Mouse (Mus musculus) embryo, embryonic 11.5 days (tissue): Measurements from ENCODE around the gene Chd9.
"Not testable (repeated sequence)": the region's sequence is repeated elsewhere in the genome, so short reads cannot be mapped to it uniquely, and the experiment has no call there.

ENCODE experiments used
- DNase-seq: peaks from one replicate; pipeline ENCODE4 v3.0.0-alpha.2; 2012; ENCODE audit warnings: low read depth, low spot score

Gene Chd9

GRCm38 (mm10) chr8:90871375-90872080, 43.4 kb downstream of the Chd9 start:
- DNase-seq: no peak

DNA sequence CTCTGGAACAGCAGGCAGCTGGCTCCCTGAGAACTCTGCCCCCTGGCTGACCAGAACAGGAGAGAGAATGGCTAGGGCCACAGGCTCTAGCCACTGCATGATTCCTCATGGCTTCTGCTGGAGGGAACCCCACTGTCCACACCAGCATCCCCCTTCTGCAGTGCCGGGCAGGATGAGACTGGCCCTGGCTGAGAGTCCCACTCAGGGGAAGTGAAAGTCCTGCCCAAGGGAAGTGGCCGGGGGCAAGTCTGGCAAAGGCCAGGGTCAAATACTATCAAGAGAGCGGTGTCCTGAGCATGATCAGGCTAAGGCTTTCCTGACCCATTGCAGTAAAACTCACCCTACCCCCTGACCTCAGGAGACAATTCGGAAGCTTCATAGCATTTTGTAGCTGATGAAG, 44.9 kb downstream of the Chd9 start:
- no peak for DNase-seq

GRCm38 (mm10) chr8:90876213-90876721, 48.1 kb downstream of the Chd9 start:
- DNase-seq: no peak

- DNase-seq: no peak
Observed at GRCm38 (mm10) chr8:90876722-90877429, 48.7 kb downstream of the Chd9 start.

- no peak for DNase-seq
Observed at GRCm38 (mm10) chr8:90877430-90877975, 49.4 kb downstream of the Chd9 start.

- DNase-seq: no peak
Observed at GRCm38 (mm10) chr8:90878551-90878950, 50.4 kb downstream of the Chd9 start.

- DNase-seq: no peak
Observed at GRCm38 (mm10) chr8:90880041-90880440, 51.9 kb downstream of the Chd9 start.

DNA sequence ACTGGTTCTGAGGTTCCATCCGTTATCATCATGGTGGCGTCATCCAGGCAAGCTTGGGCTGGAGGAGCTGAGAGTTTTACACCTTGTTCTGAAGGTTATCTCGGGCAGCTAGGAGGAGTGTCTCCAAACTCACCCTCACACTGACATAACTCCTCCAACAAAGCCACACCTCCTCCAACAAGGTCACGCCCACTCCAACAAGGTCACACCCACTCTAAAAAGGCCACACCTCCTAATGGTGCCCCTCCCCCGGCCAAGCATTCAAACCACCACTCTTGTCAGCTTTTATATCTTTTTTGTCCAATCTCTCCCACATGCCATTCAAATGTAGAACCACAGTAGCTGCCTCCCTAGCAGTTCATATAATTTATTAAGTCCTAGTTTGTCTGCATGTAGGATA, 53.0 kb downstream of the Chd9 start:
- DNase-seq: no peak

- DNase-seq: no peak
Observed at GRCm38 (mm10) chr8:90882088-90882691, 54.0 kb downstream of the Chd9 start.

- DNase-seq: no peak
Observed at GRCm38 (mm10) chr8:90885671-90886368, 57.7 kb downstream of the Chd9 start.

DNA sequence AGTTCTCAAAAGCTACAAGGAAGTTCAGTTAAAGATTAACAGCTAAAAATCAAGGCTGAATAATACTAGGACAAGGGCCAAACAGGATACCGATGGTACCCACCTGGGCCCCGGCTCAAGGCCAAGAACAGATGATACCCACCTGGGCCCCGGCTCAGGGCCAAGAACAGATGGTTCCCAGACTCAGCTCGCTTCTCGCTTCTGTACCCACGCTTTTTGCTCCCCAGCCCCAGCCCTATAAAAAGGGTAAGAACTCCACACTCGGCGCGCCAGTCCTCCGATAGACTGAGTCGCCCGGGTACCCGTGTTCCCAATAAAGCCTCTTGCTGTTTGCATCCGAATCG, 58.2 kb downstream of the Chd9 start:
- DNase-seq: not testable (repeated sequence)

GRCm38 (mm10) chr8:90887328-90887727, 59.2 kb downstream of the Chd9 start:
- DNase-seq: not testable (repeated sequence)

DNA sequence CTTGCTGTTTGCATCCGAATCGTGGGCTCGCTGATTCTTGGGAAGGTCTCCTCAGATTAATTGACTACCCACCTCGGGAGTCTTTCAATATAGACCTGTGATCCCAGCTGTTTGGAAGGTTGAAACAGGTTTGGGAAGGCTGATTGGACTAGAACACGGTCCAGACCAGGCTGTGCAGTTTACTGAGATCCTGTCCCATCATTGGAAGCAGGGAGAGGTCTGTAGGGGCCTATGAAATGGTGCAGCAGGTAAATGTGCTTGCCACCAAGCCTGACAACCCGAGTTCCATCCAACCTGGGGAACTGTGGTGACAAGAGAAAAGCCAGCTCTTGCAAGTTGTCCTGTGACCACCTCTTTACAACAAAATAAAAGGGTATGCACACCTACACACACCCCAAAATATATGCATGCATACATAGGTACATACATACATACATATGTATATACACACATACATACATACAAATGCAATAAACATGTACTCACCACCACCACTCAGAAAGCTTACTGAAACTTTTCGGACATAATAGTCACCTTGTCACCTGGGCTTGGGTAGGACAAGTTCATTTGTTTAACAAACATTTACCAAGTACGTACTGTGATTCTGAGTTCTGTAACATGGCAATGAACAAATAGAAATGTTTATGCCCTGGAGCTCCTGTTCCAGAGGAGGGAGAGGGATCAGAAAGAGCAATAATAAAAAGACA, 63.9 kb downstream of the Chd9 start:
- DNase-seq: no peak

DNA sequence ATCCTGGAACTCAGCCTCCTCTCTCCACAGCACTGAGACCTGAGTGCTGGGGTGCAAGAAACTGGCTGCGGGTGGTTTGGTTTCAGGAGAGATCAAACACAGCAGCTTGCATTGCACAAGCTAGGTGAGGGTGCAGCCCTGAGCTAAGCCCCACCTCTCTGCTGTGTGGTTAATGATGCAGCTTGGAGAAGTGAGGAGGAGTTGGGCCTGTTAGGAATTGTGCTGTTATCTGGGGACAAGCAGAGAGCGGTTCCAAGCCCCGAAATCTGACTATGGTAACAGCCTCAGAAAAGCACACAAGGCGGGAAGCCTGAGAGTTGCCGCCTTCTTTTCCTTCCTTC, 64.4 kb downstream of the Chd9 start:
- DNase-seq: no peak

GRCm38 (mm10) chr8:90894231-90894914, 66.2 kb downstream of the Chd9 start:
- DNase-seq: no peak

DNA sequence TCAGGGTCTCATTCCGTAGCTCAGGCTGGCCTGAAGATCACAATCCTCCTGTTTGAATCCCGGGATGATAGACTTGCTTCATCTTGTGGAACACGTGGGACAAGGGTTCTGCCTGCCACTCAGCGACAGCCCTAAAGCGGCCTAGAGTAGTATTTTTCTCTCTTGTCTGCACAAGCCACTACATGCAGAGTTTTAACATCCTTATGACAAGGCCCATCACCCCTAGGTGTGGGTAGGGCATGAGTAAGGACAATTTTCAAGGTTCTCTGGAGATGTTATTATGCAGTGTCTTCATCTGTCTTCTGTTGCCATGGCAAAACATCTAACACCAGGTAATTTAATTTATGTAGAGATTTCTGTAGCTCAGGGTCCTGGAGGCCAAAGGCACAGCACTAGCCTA, 69.2 kb downstream of the Chd9 start:
- DNase-seq: no peak

GRCm38 (mm10) chr8:90898578-90898977, 70.4 kb downstream of the Chd9 start:
- DNase-seq: no peak

GRCm38 (mm10) chr8:90902002-90902401, 73.8 kb downstream of the Chd9 start:
- no peak for DNase-seq

DNA sequence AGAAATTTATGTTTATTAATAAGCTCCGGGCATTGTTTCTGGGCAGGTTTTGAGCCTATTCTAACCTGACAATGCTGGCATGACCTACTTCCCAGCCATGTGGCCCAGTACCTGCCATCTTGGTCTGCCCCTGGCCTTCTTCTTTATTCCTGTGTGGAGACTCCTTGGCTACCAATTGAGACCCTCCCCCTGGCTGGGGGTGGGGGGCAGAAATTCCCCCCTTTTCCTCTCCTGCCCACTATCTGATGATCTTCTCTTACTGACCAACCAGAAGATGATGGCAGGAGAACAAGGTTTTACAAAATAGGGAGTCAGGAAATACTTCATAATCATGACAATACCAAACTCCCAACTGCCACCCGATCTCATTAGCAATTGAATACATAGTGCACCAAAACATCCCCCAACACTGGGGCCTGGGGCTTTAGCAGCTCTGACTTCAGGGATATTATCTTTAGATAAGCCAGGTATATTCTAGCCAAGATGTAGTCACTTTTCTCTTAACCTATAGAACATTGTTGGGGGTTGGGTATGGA, 76.1 kb downstream of the Chd9 start:
- DNase-seq: no peak

- DNase-seq: no peak
Observed at GRCm38 (mm10) chr8:90906922-90907321, 78.8 kb downstream of the Chd9 start.

DNA sequence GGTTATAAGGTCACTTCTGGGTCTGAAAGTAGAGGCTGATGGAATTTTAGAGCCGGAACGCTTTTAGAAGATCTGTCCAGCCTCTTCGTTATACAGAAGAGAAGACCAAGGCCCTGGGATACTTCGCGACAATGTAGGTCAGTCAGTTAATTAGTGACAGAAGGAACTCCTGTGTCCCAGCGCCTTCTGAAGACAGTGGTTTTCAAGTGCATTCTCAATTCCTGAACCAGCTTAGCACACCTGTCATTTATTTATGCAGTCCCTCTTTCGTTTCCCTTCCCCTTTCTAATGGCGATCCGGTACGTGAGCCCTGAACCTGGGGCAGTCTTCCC, 79.3 kb downstream of the Chd9 start:
- DNase-seq: no peak
